Mouse (Mus musculus) limb, embryonic 11.5 days (tissue): ENCODE data around the gene Iah1. TPM values are rescaled to one million over a fixed set of nuclear protein-coding genes. Genes with fewer than 3 reads are reported as not detected.
A peak's percentile ranks its signal among the peaks of the same experiment; 100 is the strongest.

ENCODE experiments used
- ATAC-seq: fragments of 200-750 bp; cut with Nextera tagmentation; 2 replicates; pipeline ENCODE4 v1.8.0; 2017; ENCODE audit warnings: low read depth; ENCODE audit not compliant: insufficient number of reproducible peaks, low FRiP score, low TSS enrichment
- DNase-seq: peaks from one replicate; pipeline ENCODE4 v3.0.0-alpha.2; 2015; ENCODE audit warnings: low spot score
- H3K27ac ChIP-seq: fragments of 300-500 bp; sonication (generic); replicated peaks from 2 replicates; pipeline ENCODE4 v1.5.1; 2014; ENCODE audit warnings: low read depth, mild to moderate bottlenecking, low read length
- H3K27me3 ChIP-seq: fragments of 300-500 bp; sonication (generic); 2 replicates; pipeline ENCODE4 v1.6.1; 2014; ENCODE audit warnings: mild to moderate bottlenecking, low read length, mixed read lengths; ENCODE audit not compliant: control insufficient read depth, insufficient read depth
- H3K36me3 ChIP-seq: fragments of 300-500 bp; sonication (generic); 2 replicates; pipeline ENCODE4 v1.6.1; 2014; ENCODE audit warnings: mild to moderate bottlenecking, low read length, moderate library complexity, mixed read lengths; ENCODE audit not compliant: control insufficient read depth, insufficient read depth
- H3K4me1 ChIP-seq: fragments of 300-500 bp; sonication (generic); 2 replicates; pipeline ENCODE4 v1.6.1; 2014; ENCODE audit warnings: low read length, mixed read lengths; ENCODE audit not compliant: control insufficient read depth, insufficient read depth
- H3K4me2 ChIP-seq: fragments of 300-500 bp; sonication (generic); 2 replicates; pipeline ENCODE4 v1.6.1; 2014; ENCODE audit warnings: low read depth, mild to moderate bottlenecking, moderate library complexity; ENCODE audit not compliant: severe bottlenecking
- H3K4me3 ChIP-seq: fragments of 300-500 bp; sonication (generic); 2 replicates; pipeline ENCODE4 v1.5.1; 2014; ENCODE audit warnings: low read depth, low read length
- H3K9ac ChIP-seq: fragments of 300-500 bp; sonication (generic); 2 replicates; pipeline ENCODE4 v1.6.1; 2014; ENCODE audit warnings: mild to moderate bottlenecking, low read length
- H3K9me3 ChIP-seq: fragments of 300-500 bp; sonication (generic); 2 replicates; pipeline ENCODE4 v1.6.1; 2016; ENCODE audit warnings: low read length; ENCODE audit not compliant: control insufficient read depth
- WGBS: fragments of 180-500 bp; shearing (Covaris S2); extraction: QIAGEN DNeasy Blood & Tissue Kit; methylation state at CpG from one replicate; pipeline ENCODE4 v1.1.7; 2014; 5-methylcytosine and 5-hydroxymethylcytosine counted together
- polyA plus RNA-seq: library from polyadenylated mRNA; unstranded; fragments of >200 nt; fragmentation: Nextera tagmentation; extraction: Ambion mirVana; gene quantifications from 2 replicates; pipeline ENCODE4 v1.2.1, GENCODE M21; 2014

Iah1 gene
- polyA plus RNA-seq, 1 experiment from 2014 or later, result 63.0 TPM

- Histone ChIP-seq H3K36me3 (no peaks in the 10 kb centered on the region), H3K4me1 (no peaks in the 10 kb centered on the region), H3K27ac (peak within 1 kb of the TSS; percentile 82), H3K9me3 (no peaks in the 10 kb centered on the region), H3K9ac (peak within 1 kb of the TSS; percentile 87), H3K4me2 (peak within 1 kb of the TSS; percentile 54), H3K4me3 (peak within 1 kb of the TSS; percentile 76), H3K27me3 (no peaks in the 10 kb centered on the region)
- DNase-seq, result peak; percentile 97
- under 1% methylated on average over 28 of the region's 28 CpGs for WGBS
- peak; percentile 94 for ATAC-seq
Measured at GRCm38 (mm10) chr12:21286243-21286622, 30.0 kb upstream of the Iah1 start, which contains the start of gene Itgb1bp1. Gene Itgb1bp1, minus strand, starts transcription at chr12:21286284.

DNA sequence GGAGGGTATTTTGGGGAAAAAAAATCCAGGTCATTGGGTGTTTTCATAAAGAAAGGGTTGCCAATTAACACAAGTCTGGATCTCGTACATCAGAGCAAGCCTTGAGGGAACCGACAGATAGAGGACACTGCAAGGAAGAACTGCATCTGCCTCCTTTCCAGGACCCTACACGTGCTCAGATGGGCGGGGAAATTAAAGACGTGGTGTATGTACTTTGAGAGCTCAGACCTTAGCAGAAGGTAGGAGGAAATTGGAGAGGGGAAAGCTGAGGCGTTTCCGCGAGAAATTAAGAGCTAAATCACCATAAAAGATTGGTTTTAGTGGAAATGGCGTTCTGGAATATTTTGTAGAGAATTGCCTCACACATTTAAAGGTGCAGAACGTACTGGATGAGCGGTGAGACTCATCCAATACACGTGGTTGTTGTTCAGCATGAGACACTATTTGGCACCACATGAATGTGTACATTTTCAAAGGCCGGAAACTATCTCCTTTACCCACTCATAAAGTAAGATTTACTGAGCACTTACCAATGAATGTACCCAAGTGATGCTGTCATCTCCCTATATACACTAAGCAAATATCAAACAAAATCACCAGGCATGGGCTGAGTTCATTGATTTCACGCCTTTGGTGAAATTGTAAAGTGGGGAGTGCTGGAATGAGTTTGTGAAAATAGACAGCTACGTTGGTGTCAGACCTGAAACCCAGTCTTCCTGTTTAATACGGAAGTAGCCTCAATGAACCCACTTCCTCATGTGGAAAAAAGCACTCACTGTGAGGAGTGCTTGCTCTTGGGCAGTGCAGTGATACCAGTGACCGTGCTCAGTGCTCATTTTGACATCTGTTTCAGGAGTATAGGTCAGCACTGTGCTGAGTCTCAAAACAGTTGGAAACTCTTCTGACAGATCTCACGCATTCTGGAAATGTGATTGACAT is 29.2 kb upstream of the Iah1 start:
- WGBS, result 40% methylated on average over 18 of the region's 18 CpGs
- Histone ChIP-seq H3K9me3 (no peaks in the 10 kb centered on the region), H3K4me1 (no peaks in the 10 kb centered on the region), H3K27ac (no peak overlapping the region), H3K4me2 (peak overlapping the region; percentile 54), H3K9ac (peak overlapping the region; percentile 87), H3K4me3 (peak overlapping the region; percentile 76), H3K27me3 (no peaks in the 10 kb centered on the region), H3K36me3 (peaks cover 5% of the 10 kb centered on the region)
- DNase-seq (peak; percentile 26), ATAC-seq (no peak)

DNA sequence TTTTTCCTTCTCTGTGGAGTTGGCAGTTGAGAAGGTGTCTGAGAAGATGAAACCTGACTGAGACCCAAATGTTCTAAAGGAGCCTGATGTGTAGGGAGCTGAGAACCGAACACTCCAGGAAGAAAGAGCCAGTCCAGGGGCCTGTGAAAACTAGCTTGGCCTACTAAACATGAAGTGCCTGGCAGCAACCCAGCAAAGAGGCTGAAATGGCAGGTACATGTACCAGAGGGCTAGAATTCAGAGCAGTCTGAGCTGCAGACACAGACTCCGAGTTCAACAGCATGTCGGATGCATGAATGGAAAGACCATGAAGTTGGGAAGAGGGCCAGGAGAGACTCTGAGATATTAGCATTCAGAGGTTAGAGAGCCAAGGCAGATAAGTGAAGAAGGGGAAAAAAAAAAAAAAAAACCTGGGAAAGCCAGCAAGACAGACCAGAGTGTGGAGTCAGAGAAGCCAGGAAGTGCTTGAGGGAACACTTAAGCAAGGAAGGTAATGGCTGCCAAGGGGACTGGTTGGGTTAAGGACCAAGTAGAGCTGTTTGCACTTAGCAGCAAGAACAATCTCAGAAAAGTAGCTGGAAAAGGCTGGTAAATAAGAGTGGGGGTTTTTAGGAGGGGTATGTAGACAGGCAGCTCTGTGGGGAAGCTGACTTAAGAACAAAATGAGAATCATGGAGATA is 27.3 kb upstream of the Iah1 start:
- no peaks in the 10 kb centered on the region for H3K27me3 ChIP-seq
- no peak overlapping the region for H3K9ac ChIP-seq
- no peak overlapping the region for H3K27ac ChIP-seq
- ATAC-seq, result no peak
- H3K36me3 ChIP-seq, result peaks cover 11% of the 10 kb centered on the region
- WGBS, result 94% methylated on average over 3 of the region's 3 CpGs
- no peaks in the 10 kb centered on the region for H3K4me1 ChIP-seq
- H3K9me3 ChIP-seq, result no peaks in the 10 kb centered on the region
- DNase-seq, result no peak
- H3K4me3 ChIP-seq, result no peak overlapping the region
- no peak overlapping the region for H3K4me2 ChIP-seq

DNA sequence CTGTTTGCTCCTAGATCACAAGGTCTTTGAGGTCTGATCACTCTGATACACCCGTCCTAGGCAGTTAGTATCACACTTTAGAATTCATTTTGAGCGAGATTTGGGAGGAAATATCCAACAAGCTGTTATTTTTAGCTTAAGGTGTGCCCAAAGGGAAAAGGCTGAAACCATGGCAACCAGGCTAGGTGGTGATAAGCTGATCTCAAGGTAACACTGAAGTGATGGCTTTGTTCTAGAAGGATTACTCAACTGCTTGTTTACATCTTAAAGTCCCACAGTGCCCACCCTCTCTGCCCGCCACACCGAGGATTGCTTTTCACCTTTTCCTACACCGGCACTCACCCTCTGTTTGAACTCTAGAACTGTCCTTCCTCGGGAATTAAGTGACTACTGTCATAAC is 26.5 kb upstream of the Iah1 start:
- no peaks in the 10 kb centered on the region for H3K9me3 ChIP-seq
- peaks cover 16% of the 10 kb centered on the region for H3K36me3 ChIP-seq
- no peak overlapping the region for H3K4me3 ChIP-seq
- ATAC-seq (no peak), DNase-seq (no peak)
- no peaks in the 10 kb centered on the region for H3K4me1 ChIP-seq
- 88% methylated on average over 6 of the region's 6 CpGs for WGBS
- no peak overlapping the region for H3K27ac ChIP-seq
- no peaks in the 10 kb centered on the region for H3K27me3 ChIP-seq
- no peak overlapping the region for H3K4me2 ChIP-seq
- no peak overlapping the region for H3K9ac ChIP-seq

GRCm38 (mm10) chr12:21298856-21299255 is 17.3 kb upstream of the Iah1 start:
- no peaks in the 10 kb centered on the region for H3K9me3 ChIP-seq
- 95% methylated on average over 11 of the region's 11 CpGs for WGBS
- no peak overlapping the region for H3K27ac ChIP-seq
- peaks cover 18% of the 10 kb centered on the region for H3K36me3 ChIP-seq
- H3K27me3 ChIP-seq, result no peaks in the 10 kb centered on the region
- ATAC-seq (no peak), DNase-seq (no peak)
- no peak overlapping the region for H3K9ac ChIP-seq
- no peaks in the 10 kb centered on the region for H3K4me1 ChIP-seq
- no peak overlapping the region for H3K4me3 ChIP-seq
- no peak overlapping the region for H3K4me2 ChIP-seq

GRCm38 (mm10) chr12:21301324-21301723 is 14.9 kb upstream of the Iah1 start:
- H3K9me3 ChIP-seq, result no peaks in the 10 kb centered on the region
- H3K9ac ChIP-seq, result no peak overlapping the region
- 85% methylated on average over 7 of the region's 7 CpGs for WGBS
- H3K36me3 ChIP-seq, result peaks cover 21% of the 10 kb centered on the region
- ATAC-seq (no peak), DNase-seq (no peak)
- no peaks in the 10 kb centered on the region for H3K27me3 ChIP-seq
- no peaks in the 10 kb centered on the region for H3K4me1 ChIP-seq
- H3K27ac ChIP-seq, result no peak overlapping the region
- no peak overlapping the region for H3K4me3 ChIP-seq
- no peak overlapping the region for H3K4me2 ChIP-seq

- Histone ChIP-seq H3K27ac (no peak overlapping the region), H3K36me3 (peaks cover 24% of the 10 kb centered on the region), H3K27me3 (no peaks in the 10 kb centered on the region), H3K4me1 (no peaks in the 10 kb centered on the region), H3K9ac (no peak overlapping the region), H3K4me3 (no peak overlapping the region), H3K4me2 (no peak overlapping the region), H3K9me3 (no peaks in the 10 kb centered on the region)
- ATAC-seq, result no peak
- no peak for DNase-seq
- 91% methylated on average over 8 of the region's 8 CpGs for WGBS
Measured at GRCm38 (mm10) chr12:21301932-21302331, 14.3 kb upstream of the Iah1 start.

- 92% methylated on average over 5 of the region's 5 CpGs for WGBS
Measured at GRCm38 (mm10) chr12:21302361-21302783, 13.8 kb upstream of the Iah1 start.

More at GRCm38 (mm10) chr12:21302361-21302783, 13.8 kb upstream of the Iah1 start:
- H3K9me3 ChIP-seq, result no peaks in the 10 kb centered on the region
- no peaks in the 10 kb centered on the region for H3K27me3 ChIP-seq
- no peak overlapping the region for H3K9ac ChIP-seq
- ATAC-seq (no peak), DNase-seq (no peak)
- no peak overlapping the region for H3K4me3 ChIP-seq
- H3K4me2 ChIP-seq, result no peak overlapping the region
- peaks cover 22% of the 10 kb centered on the region for H3K36me3 ChIP-seq
- no peak overlapping the region for H3K27ac ChIP-seq
- no peaks in the 10 kb centered on the region for H3K4me1 ChIP-seq
